Mouse (Mus musculus): ENCODE measurements around the gene Cavin3.
"Not testable (repeated sequence)": the region's sequence is repeated elsewhere in the genome, so short reads cannot be mapped to it uniquely, and the experiment has no call there.

The Cavin3 gene

DNA sequence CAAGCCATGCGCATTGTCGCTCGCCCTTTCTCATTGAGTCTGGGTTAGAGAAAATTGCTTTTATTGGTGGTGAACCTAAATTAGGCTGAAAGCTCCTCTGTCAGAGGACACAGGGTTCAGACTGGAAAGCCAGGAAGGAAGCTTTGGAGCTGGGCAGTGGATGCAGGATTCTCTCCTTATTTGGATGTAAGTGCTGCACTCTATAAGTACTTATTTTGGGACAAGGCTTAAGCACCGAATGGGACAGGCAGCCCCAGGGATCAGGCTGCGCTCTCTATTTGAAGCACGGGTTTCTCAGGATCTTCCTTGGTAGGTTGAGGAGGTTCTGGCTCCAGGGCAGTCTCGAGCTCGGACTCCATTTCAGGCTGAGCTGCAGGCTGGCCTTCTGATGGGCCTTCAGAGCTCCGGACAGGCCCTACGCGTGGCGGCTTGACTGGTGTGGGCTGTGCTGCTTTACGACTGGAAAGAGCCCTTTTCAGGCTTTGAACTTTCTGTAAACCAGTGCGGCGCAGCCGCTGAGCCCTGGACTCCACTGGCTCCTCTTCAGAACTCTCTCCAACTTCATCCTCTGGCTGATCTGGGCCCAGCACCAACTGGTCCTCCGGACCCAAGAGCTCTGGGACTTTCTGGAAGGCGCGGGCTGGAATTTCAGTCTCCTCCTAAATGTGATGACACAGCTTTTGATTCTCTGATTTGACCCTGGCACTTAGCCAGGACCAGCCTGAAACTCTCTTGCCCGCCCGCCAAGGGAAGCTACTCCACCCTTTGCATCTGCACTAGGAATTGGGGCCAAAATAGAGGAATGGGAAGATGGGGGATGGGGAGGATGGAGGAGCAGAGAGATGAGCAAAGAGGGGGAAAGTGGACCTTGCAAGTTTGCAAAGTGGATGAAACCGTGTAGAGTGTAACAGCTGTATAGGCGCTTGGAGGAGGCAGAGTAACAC lies 1.3 kb downstream of the Cavin3 start:
- no peak for DNase-seq (ENCODE audit: extremely low read depth, low read depth)

GRCm38 (mm10) chr7:105480081-105480480 lies 2.0 kb downstream of the Cavin3 start:
- DNase-seq (ENCODE audit: extremely low read depth, low read depth) = no peak

GRCm38 (mm10) chr7:105479232-105479631 lies 2.9 kb downstream of the Cavin3 start:
- DNase-seq (ENCODE audit: extremely low read depth, low read depth) = no peak

- DNase-seq (ENCODE audit: extremely low read depth, low read depth) = no peak
Measured at GRCm38 (mm10) chr7:105478344-105478743, 3.8 kb downstream of the Cavin3 start.

DNA sequence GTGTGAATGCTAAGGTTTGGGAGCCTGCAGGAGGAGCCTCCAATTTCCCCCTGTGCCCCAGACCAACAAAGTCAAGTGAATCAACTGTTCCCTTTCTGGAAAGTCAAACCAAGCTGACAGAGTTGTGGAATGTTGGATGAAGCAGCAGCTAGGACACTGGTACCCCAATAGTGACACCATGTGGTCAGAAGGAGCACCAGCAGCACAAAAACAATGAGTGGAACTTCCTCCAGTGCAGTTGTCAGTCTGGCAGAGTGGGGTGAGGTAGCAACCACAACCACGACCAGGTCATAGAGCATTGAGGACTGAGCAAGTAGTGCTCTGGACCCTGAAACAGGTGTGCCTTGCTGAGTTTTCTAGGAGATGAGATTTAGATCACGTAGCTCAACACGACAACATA lies 4.3 kb downstream of the Cavin3 start:
- peak; percentile 18 for DNase-seq (ENCODE audit: extremely low read depth, low read depth)

GRCm38 (mm10) chr7:105477433-105477700 lies 4.7 kb downstream of the Cavin3 start:
- DNase-seq (ENCODE audit: extremely low read depth, low read depth) = no peak

GRCm38 (mm10) chr7:105476683-105477432 lies 5.2 kb downstream of the Cavin3 start:
- DNase-seq (ENCODE audit: extremely low read depth, low read depth) = no peak

DNA sequence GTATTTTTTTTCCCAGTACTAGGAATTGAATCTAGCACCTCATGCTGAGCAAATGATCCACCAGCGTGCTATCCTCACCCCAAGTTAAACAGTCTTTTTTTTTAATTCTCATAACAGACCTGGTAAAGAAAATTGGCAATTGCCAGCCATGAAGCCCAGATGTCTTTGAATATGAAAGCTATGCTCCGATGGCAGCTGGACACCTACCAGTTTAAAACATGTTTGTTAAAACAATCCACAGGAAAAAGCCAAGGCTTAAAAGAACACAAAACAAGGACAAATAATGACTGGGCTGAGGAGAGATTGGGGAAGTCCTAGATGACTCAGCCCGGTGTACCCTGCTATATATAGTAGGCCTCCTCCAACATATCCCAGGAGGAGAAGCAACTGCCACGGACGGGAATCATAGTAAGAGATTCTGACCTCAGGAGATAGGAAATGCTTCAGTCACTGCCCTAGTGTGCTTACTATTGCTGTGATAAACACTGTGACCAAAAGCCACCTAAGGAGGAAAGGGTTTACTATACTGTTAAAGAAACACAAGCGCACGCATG lies 6.6 kb downstream of the Cavin3 start:
- no peak for DNase-seq (ENCODE audit: extremely low read depth, low read depth)

GRCm38 (mm10) chr7:105474771-105475315 lies 7.3 kb downstream of the Cavin3 start:
- DNase-seq (ENCODE audit: extremely low read depth, low read depth) = no peak

DNA sequence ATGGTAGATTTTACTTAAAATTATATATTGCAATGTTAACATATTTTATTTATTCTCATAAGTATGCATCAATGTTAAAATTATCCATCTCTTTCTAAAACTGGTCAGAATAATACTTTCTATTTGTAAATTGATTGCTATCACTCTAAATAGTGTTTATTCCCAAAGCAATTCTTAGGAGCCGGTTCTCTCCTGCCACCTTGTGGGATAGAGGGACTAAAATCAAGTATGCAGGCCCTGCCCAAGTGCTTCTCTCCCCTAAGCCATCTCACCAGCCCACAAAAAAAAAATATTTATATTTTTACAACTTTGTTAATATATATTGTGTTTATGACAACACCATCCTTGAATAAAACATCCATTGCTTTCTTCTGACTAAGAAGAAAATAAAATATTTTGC lies 9.5 kb downstream of the Cavin3 start:
- DNase-seq (ENCODE audit: extremely low read depth, low read depth) = no peak

DNA sequence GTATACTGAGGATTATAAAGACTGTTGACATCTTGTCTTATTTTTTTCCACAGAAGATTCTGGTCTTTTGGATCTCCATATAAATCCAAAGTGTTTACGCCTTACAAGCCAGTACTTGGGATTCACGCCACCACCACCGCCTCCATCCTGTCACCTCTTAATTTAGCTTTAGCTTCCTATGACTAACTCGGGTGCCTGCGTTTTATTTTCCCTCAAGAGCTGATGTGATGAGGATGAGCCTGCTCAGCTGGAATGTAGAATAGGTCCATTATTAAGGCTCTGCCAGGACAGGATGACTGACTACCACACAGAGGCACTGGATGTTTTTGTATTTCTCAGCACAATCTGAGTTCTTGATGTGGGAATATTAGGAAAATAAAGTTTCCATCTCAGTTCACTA lies 16.6 kb downstream of the Cavin3 start:
- DNase-seq (ENCODE audit: extremely low read depth, low read depth) = not testable (repeated sequence)

- DNase-seq (ENCODE audit: extremely low read depth, low read depth) = no peak
Measured at GRCm38 (mm10) chr7:105458546-105458945, 23.6 kb downstream of the Cavin3 start.

- not testable (repeated sequence) for DNase-seq (ENCODE audit: extremely low read depth, low read depth)
Measured at GRCm38 (mm10) chr7:105453345-105453744, 28.8 kb downstream of the Cavin3 start.

GRCm38 (mm10) chr7:105445076-105445475 lies 37.0 kb downstream of the Cavin3 start:
- no peak for DNase-seq (ENCODE audit: extremely low read depth, low read depth)

DNA sequence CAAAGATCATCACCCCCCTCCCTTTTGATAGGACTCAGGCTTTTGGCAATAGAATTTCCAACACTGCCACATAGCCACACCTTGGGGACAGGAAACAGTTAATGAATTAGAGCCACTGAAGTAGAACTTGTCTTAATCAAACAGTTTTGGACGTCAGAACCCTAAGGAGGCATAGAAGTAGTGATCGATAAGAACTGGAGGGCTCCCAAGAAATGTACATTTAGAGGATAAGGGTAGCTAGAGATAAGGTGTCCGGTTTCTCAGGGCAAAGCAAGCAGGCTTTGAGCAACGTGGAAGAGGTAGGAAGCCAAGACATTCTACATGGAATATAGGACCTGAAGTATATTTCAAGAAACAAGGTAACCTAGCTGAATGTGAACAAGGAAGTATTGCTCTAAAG lies 40.7 kb downstream of the Cavin3 start:
- DNase-seq (ENCODE audit: extremely low read depth, low read depth) = no peak

DNA sequence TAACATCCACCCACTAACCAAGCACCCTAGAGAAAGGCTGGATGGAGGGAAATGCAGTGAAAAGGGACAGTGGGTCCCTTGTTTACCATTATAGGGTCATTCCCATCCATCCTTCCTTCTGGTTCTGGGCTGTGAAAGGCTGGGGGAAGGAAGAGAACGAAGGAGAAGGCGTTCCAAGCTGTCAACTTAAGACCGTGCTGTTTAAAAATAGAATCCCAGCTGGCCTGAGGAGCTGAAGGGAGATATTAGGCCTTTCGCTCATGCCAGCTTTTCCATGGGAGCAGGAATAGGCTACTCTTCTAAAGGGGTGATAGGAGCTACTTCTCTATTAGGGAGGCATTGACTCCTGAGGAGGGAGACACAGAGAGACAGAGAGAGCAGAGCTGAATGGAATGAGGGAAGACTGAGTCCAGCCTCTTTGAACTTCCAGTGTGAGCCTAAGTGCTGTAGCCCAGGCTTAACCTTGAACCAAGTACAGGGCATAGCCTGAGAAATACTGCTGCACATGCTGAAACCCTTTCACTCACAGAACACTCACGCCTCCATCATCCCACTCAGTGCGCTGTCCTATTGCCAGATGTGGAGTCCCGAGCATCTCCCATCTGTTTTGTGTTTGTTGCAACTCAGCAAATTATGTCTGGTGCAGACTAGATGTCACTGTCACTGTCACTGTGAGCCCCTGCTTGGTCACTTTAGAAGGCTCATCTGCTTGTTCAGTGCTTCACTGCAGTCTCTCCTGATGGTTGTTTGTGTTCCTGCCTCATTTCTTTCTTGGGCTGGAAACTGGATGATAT lies 43.9 kb downstream of the Cavin3 start:
- DNase-seq (ENCODE audit: extremely low read depth, low read depth) = no peak

GRCm38 (mm10) chr7:105434798-105435197 lies 47.3 kb downstream of the Cavin3 start:
- no peak for DNase-seq (ENCODE audit: extremely low read depth, low read depth)

DNA sequence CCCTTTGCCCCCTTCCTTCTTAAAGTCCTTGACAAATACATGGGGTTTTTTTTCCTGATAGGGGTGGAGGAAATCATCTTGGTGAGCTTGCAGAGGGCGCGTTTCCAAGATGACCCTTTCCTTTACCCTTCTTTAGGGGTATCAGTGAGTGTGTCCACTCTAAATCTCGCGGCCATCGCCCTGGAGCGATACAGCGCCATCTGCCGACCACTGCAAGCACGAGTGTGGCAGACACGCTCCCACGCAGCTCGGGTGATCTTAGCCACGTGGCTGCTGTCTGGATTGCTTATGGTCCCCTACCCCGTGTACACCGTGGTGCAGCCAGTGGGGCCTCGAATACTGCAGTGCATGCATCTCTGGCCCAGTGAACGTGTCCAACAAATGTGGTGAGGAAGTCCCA lies 48.2 kb downstream of the Cavin3 start:
- DNase-seq (ENCODE audit: extremely low read depth, low read depth) = no peak

DNA sequence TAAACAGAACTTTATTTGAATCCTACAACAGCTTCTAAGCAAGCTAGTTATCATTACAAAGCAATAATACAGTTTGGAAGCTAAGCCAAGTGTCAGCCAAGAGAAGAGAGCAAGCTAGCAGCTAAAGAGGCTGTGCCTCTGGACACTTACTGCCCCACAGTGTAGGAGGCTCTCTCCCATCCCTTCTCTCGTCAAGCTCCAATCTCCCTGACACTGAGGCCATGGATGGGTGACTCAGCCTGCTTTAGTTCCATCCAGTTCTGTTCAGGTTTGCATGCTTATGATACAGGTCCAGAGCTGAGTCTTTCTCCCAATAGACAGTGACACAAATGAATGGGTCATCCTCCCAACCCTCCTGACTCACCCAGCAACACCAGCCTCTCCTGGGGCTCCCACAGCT lies 50.0 kb downstream of the Cavin3 start:
- no peak for DNase-seq (ENCODE audit: extremely low read depth, low read depth)

All from MEL-GATA-1-ER (cell line).